Mouse (Mus musculus) embryonic stem cell, embryonic (primary cell): ENCODE results near the gene Mrpl34.

ENCODE experiments used
- CTCF ChIA-PET, 4 experiments: fragments of 300-600 bp in 2 of 4; fragments of 350-600 bp in 2 of 4; sonication (Branson Sonifier 250); formaldehyde crosslinking; loops; one replicate each; lab custom pipeline; 2022; ENCODE audit warnings: inconsistent platforms in 2 of 4; lab: Charles Lee
- POLR2A ChIA-PET, 4 experiments: fragments of 300-600 bp in 2 of 4; fragments of 350-600 bp in 2 of 4; sonication (Branson Sonifier 250); formaldehyde crosslinking; loops; one replicate each; lab custom pipeline; 2022; ENCODE audit warnings: antibody characterized with exemption in 4 of 4, inconsistent platforms in 1 of 4; lab: Charles Lee

Gene Mrpl34

GRCm38 (mm10) chr8:71464513-71465500 lies at the start of gene Mrpl34:
Gene Mrpl34, plus strand, starts transcription at chr8:71464959.
- ChIA-PET CTCF (interaction anchor here (0.6 to 2.8 kb wide), 47 partner anchors 10 to 821 kb away, joined by 3 to 16 read pairs (median 4); partner anchors contain the start of genes Arrdc2 (in 1 of the 4), Ccdc194 (in 1 of the 4), Gtpbp3 (in 1 of the 4) and Ocel1 (in 1 of the 4)), POLR2A (interaction anchor here (0.5 to 3.2 kb wide), 51 partner anchors 9 to 672 kb away, joined by 3 to 18 read pairs (median 4); partner anchors contain the start of genes Arrdc2 (in 2 of the 4), Gtpbp3 (in 2 of the 4), Rpl18a (in 2 of the 4) and Ankle1 (in 1 of the 4))

GRCm38 (mm10) chr8:71422121-71422520 lies 42.6 kb upstream of the Mrpl34 start:
- POLR2A ChIA-PET, result interaction anchor here in 1 of 4 experiments (0.6 kb wide), 1 partner anchor 137 kb away, joined by 3 read pairs; the partner anchor contains the start of gene Tmem221

GRCm38 (mm10) chr8:71432935-71433334 lies 31.8 kb upstream of the Mrpl34 start:
- ChIA-PET POLR2A (interaction anchor here in 1 of 4 experiments (0.6 kb wide), 1 partner anchor 48 kb away, joined by 3 read pairs; no protein-coding TSS in a partner anchor), CTCF (interaction anchor here in 1 of 4 experiments (0.7 kb wide), 1 partner anchor 232 kb away, joined by 6 read pairs; no protein-coding TSS in a partner anchor)

More at GRCm38 (mm10) chr8:71422121-71422520, 42.6 kb upstream of the Mrpl34 start:
- CTCF ChIA-PET, result no interaction called here

GRCm38 (mm10) chr8:71437041-71437440 lies 27.7 kb upstream of the Mrpl34 start:
- ChIA-PET CTCF (no interaction called here), POLR2A (no interaction called here)

GRCm38 (mm10) chr8:71441404-71441803 lies 23.4 kb upstream of the Mrpl34 start:
- POLR2A ChIA-PET, result interaction anchor here in 2 of 4 experiments (0.7 to 1.6 kb wide), 9 partner anchors 11 to 115 kb away, joined by 3 to 7 read pairs (median 4); partner anchors contain the start of genes Abhd8 (in 1 of the 2) and Mrpl34 (in 1 of the 2)

GRCm38 (mm10) chr8:71445096-71445495 lies 19.7 kb upstream of the Mrpl34 start:
- ChIA-PET CTCF (interaction anchor here in 2 of 4 experiments (0.6 to 1.6 kb wide), 2 partner anchors 54 to 74 kb away, joined by 4 to 5 read pairs; no protein-coding TSS in a partner anchor), POLR2A (interaction anchor here in 2 of 4 experiments (0.5 to 0.9 kb wide), 2 partner anchors 25 to 564 kb away, joined by 3 to 4 read pairs; no protein-coding TSS in a partner anchor)

More at GRCm38 (mm10) chr8:71441404-71441803, 23.4 kb upstream of the Mrpl34 start:
- CTCF ChIA-PET, result interaction anchor here (0.6 to 1.6 kb wide), 44 partner anchors 12 to 743 kb away, joined by 3 to 12 read pairs (median 4); partner anchors contain the start of genes Mrpl34 (in 2 of the 4), Ankle1 (in 1 of the 4), Bst2 (in 1 of the 4) and Gm3336 (in 1 of the 4)

- POLR2A ChIA-PET, result interaction anchor here in 2 of 4 experiments (0.6 to 1.9 kb wide), 5 partner anchors 10 to 152 kb away, joined by 3 to 6 read pairs (median 3); partner anchors contain the start of gene Mrpl34 (in 1 of the 2)
- CTCF ChIA-PET, result interaction anchor here in 1 of 4 experiments (0.7 kb wide), 1 partner anchor 13 kb away, joined by 3 read pairs; the partner anchor contains the start of gene Abhd8
Observed at GRCm38 (mm10) chr8:71451337-71451736, 13.4 kb upstream of the Mrpl34 start.

- ChIA-PET POLR2A (interaction anchor here in 2 of 4 experiments (0.9 to 1.9 kb wide), 4 partner anchors 10 to 151 kb away, joined by 3 to 6 read pairs (median 4); partner anchors contain the start of gene Mrpl34 (in 1 of the 2)), CTCF (no interaction called here)
Observed at GRCm38 (mm10) chr8:71451777-71452176, 13.0 kb upstream of the Mrpl34 start.

GRCm38 (mm10) chr8:71452669-71453068 lies 12.1 kb upstream of the Mrpl34 start:
- POLR2A ChIA-PET, result interaction anchor here in 1 of 4 experiments (1.4 to 1.9 kb wide), 2 partner anchors 11 to 12 kb away, joined by 5 to 6 read pairs; partner anchors contain the start of gene Mrpl34
- CTCF ChIA-PET, result interaction anchor here in 1 of 4 experiments (1.3 kb wide), 1 partner anchor 11 kb away, joined by 3 read pairs; no protein-coding TSS in a partner anchor

- POLR2A ChIA-PET, result interaction anchor here in 2 of 4 experiments (0.6 to 1.0 kb wide), 2 partner anchors 68 to 115 kb away, joined by 3 to 4 read pairs; no protein-coding TSS in a partner anchor
Observed at GRCm38 (mm10) chr8:71454668-71455067, 10.1 kb upstream of the Mrpl34 start.

GRCm38 (mm10) chr8:71456906-71457305 lies 7.9 kb upstream of the Mrpl34 start:
- POLR2A ChIA-PET, result interaction anchor here in 3 of 4 experiments (0.5 to 1.5 kb wide), 5 partner anchors 11 to 80 kb away, joined by 3 to 7 read pairs (median 3); partner anchors contain the start of gene Dda1 (in 1 of the 3)
- CTCF ChIA-PET, result interaction anchor here in 2 of 4 experiments (1.0 to 2.9 kb wide), 4 partner anchors 15 to 85 kb away, joined by 3 to 11 read pairs (median 4); no protein-coding TSS in a partner anchor

More at GRCm38 (mm10) chr8:71454668-71455067, 10.1 kb upstream of the Mrpl34 start:
- CTCF ChIA-PET, result interaction anchor here in 1 of 4 experiments (0.7 kb wide), 1 partner anchor 15 kb away, joined by 3 read pairs; no protein-coding TSS in a partner anchor

GRCm38 (mm10) chr8:71457659-71458270 lies 7.0 kb upstream of the Mrpl34 start:
- ChIA-PET CTCF (interaction anchor here (0.5 to 2.9 kb wide), 7 partner anchors 16 to 88 kb away, joined by 3 to 11 read pairs (median 3); no protein-coding TSS in a partner anchor), POLR2A (interaction anchor here in 3 of 4 experiments (0.6 to 1.5 kb wide), 9 partner anchors 10 to 172 kb away, joined by 3 to 7 read pairs (median 3); partner anchors contain the start of gene Tmem221 (in 1 of the 3))

- POLR2A ChIA-PET, result interaction anchor here (0.6 to 1.8 kb wide), 21 partner anchors 9 to 1199 kb away, joined by 3 to 7 read pairs (median 4); partner anchors contain the start of genes Ankle1 (in 1 of the 4), Mpv17l2 (in 1 of the 4) and Tmem221 (in 1 of the 4)
- CTCF ChIA-PET, result interaction anchor here (0.5 to 2.2 kb wide), 10 partner anchors 13 to 461 kb away, joined by 3 to 8 read pairs (median 3); no protein-coding TSS in a partner anchor
Observed at GRCm38 (mm10) chr8:71460716-71461115, 4.0 kb upstream of the Mrpl34 start.

GRCm38 (mm10) chr8:71461152-71461840 lies 3.5 kb upstream of the Mrpl34 start:
- POLR2A ChIA-PET, result interaction anchor here in 3 of 4 experiments (0.6 to 1.8 kb wide), 21 partner anchors 9 to 1198 kb away, joined by 3 to 5 read pairs (median 3); partner anchors contain the start of genes Ankle1 (in 2 of the 3), Mpv17l2 (in 1 of the 3) and Tmem221 (in 1 of the 3)

GRCm38 (mm10) chr8:71462191-71462590 lies 2.6 kb upstream of the Mrpl34 start:
- ChIA-PET POLR2A (interaction anchor here in 2 of 4 experiments (0.6 to 1.5 kb wide), 7 partner anchors 22 to 565 kb away, joined by 3 to 4 read pairs (median 3); partner anchors contain the start of gene Ankle1 (in 1 of the 2)), CTCF (no interaction called here)

More at GRCm38 (mm10) chr8:71461152-71461840, 3.5 kb upstream of the Mrpl34 start:
- CTCF ChIA-PET, result interaction anchor here (0.5 to 2.2 kb wide), 12 partner anchors 12 to 598 kb away, joined by 3 to 8 read pairs (median 3); partner anchors contain the start of gene Kcnn1 (in 1 of the 4)
